In the genomic region with DNA sequence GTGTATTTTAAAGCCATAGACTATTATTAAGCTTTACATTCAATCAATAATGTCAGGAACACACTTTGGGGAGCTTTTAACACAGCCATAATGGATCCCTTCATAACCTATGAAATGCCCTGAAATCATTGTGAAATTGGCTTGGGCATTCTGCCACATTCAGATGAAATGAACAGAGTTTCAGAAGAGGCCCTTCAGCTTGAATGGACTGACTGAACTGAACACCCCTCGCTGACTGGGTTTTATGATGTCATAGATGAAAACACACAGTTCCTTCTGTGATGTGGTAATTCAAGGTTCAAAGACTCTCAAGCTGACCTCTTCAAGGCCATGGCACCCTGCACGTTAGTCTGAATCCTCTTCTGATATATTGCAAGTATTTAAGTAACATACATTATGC, we compare ENCODE assay signal across 20 mouse cellular contexts.
A peak's percentile ranks its signal among the peaks of the same experiment; 100 is the strongest.
DNase-seq lines count a peak whose midpoint lies in the region; ATAC-seq and TF ChIP-seq lines count a peak whose summit lies in the region.
"Had no signal": no experiment of that assay in that cellular context is flagged by ENCODE, and none has a peak within 500 bp of the region (broad histone marks: within the 10 kb centered on the region; RNA-seq: fewer than 3 reads in every experiment).

No protein-coding gene starts in this region.

- H3K4me1 ChIP-seq in limb, embryonic 13.5 days, result peaks cover 13% of the 10 kb centered on the region
- H3K4me1 ChIP-seq in limb, embryonic 10.5 days, result no peaks in the 10 kb centered on the region
- no peaks in the 10 kb centered on the region for H3K4me1 ChIP-seq in midbrain, postnatal 0 days (ENCODE audit: insufficient read depth, low read length)
- no peaks in the 10 kb centered on the region for H3K4me1 ChIP-seq in midbrain, embryonic 11.5 days (ENCODE audit: control insufficient read depth, insufficient read depth, low read length)
- H3K4me1 ChIP-seq: embryonic facial prominence, embryonic 12.5 days; forebrain, embryonic 13.5 days; heart, embryonic 12.5 days; hindbrain, embryonic 10.5 days; hindbrain, embryonic 15.5 days had no signal

- H3K9ac ChIP-seq in limb, embryonic 13.5 days, result no peak overlapping the region
- no peak overlapping the region for H3K9ac ChIP-seq in midbrain, postnatal 0 days (replicated peaks; ENCODE audit: low read length, poor library complexity, severe bottlenecking)
- no peak overlapping the region for H3K9ac ChIP-seq in midbrain, embryonic 11.5 days (ENCODE audit: low read length)
- H3K9ac ChIP-seq: embryonic facial prominence, embryonic 12.5 days; forebrain, embryonic 13.5 days; heart, embryonic 12.5 days; hindbrain, embryonic 15.5 days had no signal

- ATAC-seq in limb, embryonic 13.5 days (ENCODE audit: low FRiP score, low read depth), result peak; percentile 59; the same call in 1 of the 2 replicates
- ATAC-seq in midbrain, postnatal 0 days (ENCODE audit: low FRiP score), result no peak
- ATAC-seq in midbrain, embryonic 11.5 days (ENCODE audit: low FRiP score), result no peak
- ATAC-seq: forebrain, embryonic 13.5 days; inflammation-experienced regulatory T-cells, adult 6 months; intestine, postnatal 0 days had no signal

- no peak overlapping the region for H3K4me2 ChIP-seq in limb, embryonic 13.5 days (replicated peaks)
- H3K4me2 ChIP-seq in midbrain, postnatal 0 days (ENCODE audit: low read depth, low read length, poor library complexity, severe bottlenecking), result no peak overlapping the region
- H3K4me2 ChIP-seq in midbrain, embryonic 11.5 days, result no peak overlapping the region
- H3K4me2 ChIP-seq: embryonic facial prominence, embryonic 12.5 days; forebrain, embryonic 13.5 days; heart, embryonic 12.5 days; hindbrain, embryonic 15.5 days had no signal

- WGBS in limb, embryonic 13.5 days, result 31% methylated on average over 2 of the region's 2 CpGs
- 70% methylated on average over 2 of the region's 2 CpGs for WGBS in limb, embryonic 10.5 days
- 59% methylated on average over 2 of the region's 2 CpGs for WGBS in midbrain, postnatal 0 days
- 69% methylated on average over 2 of the region's 2 CpGs for WGBS in midbrain, embryonic 11.5 days

- H3K27me3 ChIP-seq in limb, embryonic 13.5 days, result no peaks in the 10 kb centered on the region
- H3K27me3 ChIP-seq in limb, embryonic 10.5 days (ENCODE audit: low read depth, poor library complexity, severe bottlenecking), result no peaks in the 10 kb centered on the region
- no peaks in the 10 kb centered on the region for H3K27me3 ChIP-seq in midbrain, postnatal 0 days (ENCODE audit: insufficient read depth, low read length)
- no peaks in the 10 kb centered on the region for H3K27me3 ChIP-seq in midbrain, embryonic 11.5 days (ENCODE audit: control insufficient read depth, insufficient read depth, low read length)
- H3K27me3 ChIP-seq: embryonic facial prominence, embryonic 12.5 days; forebrain, embryonic 13.5 days; heart, embryonic 12.5 days; hindbrain, embryonic 15.5 days had no signal

- no peak for TF ChIP-seq CTCF in midbrain, postnatal 0 days (IDR thresholded peaks at IDR 0.05)

- DNase-seq in cerebellum, postnatal 10 days, result peak; percentile 11 to 21
- DNase-seq in cerebellum, postnatal 4 days (ENCODE audit: low spot score in 2 of 2), result no peak
- DNase-seq in limb, embryonic 10.5 days (ENCODE audit: low spot score), result no peak
- peak; percentile 16 for DNase-seq in midbrain, postnatal 0 days (ENCODE audit: low spot score)
- no peak for DNase-seq in midbrain, embryonic 11.5 days (ENCODE audit: low spot score, missing footprints)
- peak; percentile 7 for DNase-seq in adipocyte (ENCODE audit: low spot score)
- no peak for DNase-seq in MN1 (ENCODE audit: low spot score)
- DNase-seq: cerebellum, adult 18-20 months; cerebellum, adult 9-11 months; embryo, embryonic 11 days; gastrocnemius, adult 2 months; gastrocnemius, postnatal 25 days had no signal

- H3K36me3 ChIP-seq in limb, embryonic 13.5 days, result no peaks in the 10 kb centered on the region
- no peaks in the 10 kb centered on the region for H3K36me3 ChIP-seq in limb, embryonic 10.5 days
- no peaks in the 10 kb centered on the region for H3K36me3 ChIP-seq in midbrain, postnatal 0 days (ENCODE audit: insufficient read depth, low read length)
- H3K36me3 ChIP-seq in midbrain, embryonic 11.5 days (ENCODE audit: control insufficient read depth, insufficient read depth, low read length), result no peaks in the 10 kb centered on the region
- H3K36me3 ChIP-seq: embryonic facial prominence, embryonic 12.5 days; heart, embryonic 12.5 days; hindbrain, embryonic 10.5 days; hindbrain, embryonic 15.5 days had no signal

- no peak overlapping the region for H3K4me3 ChIP-seq in limb, embryonic 13.5 days
- no peak overlapping the region for H3K4me3 ChIP-seq in limb, embryonic 10.5 days
- H3K4me3 ChIP-seq in midbrain, postnatal 0 days (ENCODE audit: low read depth, low read length), result no peak overlapping the region
- H3K4me3 ChIP-seq in midbrain, embryonic 11.5 days (ENCODE audit: low read depth, low read length), result no peak overlapping the region
- H3K4me3 ChIP-seq: embryonic facial prominence, embryonic 12.5 days; forebrain, embryonic 13.5 days; gastrocnemius, adult 2 months; heart, embryonic 12.5 days; hindbrain, embryonic 10.5 days; hindbrain, embryonic 15.5 days had no signal

- no peak overlapping the region for H3K27ac ChIP-seq in limb, embryonic 13.5 days
- no peak overlapping the region for H3K27ac ChIP-seq in limb, embryonic 10.5 days
- H3K27ac ChIP-seq in midbrain, postnatal 0 days (ENCODE audit: low read depth, low read length), result no peak overlapping the region
- H3K27ac ChIP-seq in midbrain, embryonic 11.5 days (ENCODE audit: low read depth, low read length), result no peak overlapping the region
- H3K27ac ChIP-seq: embryonic facial prominence, embryonic 12.5 days; forebrain, embryonic 13.5 days; gastrocnemius, adult 2 months; hindbrain, embryonic 10.5 days; hindbrain, embryonic 15.5 days had no signal

- no peaks in the 10 kb centered on the region for H3K9me3 ChIP-seq in limb, embryonic 13.5 days
- H3K9me3 ChIP-seq in limb, embryonic 10.5 days (replicated peaks), result no peaks in the 10 kb centered on the region
- H3K9me3 ChIP-seq in midbrain, postnatal 0 days (ENCODE audit: low read length), result no peaks in the 10 kb centered on the region
- no peaks in the 10 kb centered on the region for H3K9me3 ChIP-seq in midbrain, embryonic 11.5 days (ENCODE audit: control insufficient read depth, low read length)
- H3K9me3 ChIP-seq: embryonic facial prominence, embryonic 12.5 days; forebrain, embryonic 13.5 days; heart, embryonic 12.5 days; hindbrain, embryonic 10.5 days; hindbrain, embryonic 15.5 days had no signal

Comparison
In these comparisons a context has a peak if more than half of its experiments do, and no peak if none do; other contexts are left out.
1. DNase-seq: peak in cerebellum, postnatal 10 days (2 of 2), midbrain, postnatal 0 days (single experiment) and adipocyte (single experiment); none in cerebellum, postnatal 4 days (0 of 2), limb, embryonic 10.5 days (single experiment), midbrain, embryonic 11.5 days (single experiment) and MN1 (single experiment).